Mouse (Mus musculus): ENCODE results near the gene Olfr643. TPM values are rescaled to one million over a fixed set of nuclear protein-coding genes. Genes with fewer than 3 reads are reported as not detected.
"Not testable (repeated sequence)": the region's sequence is repeated elsewhere in the genome, so short reads cannot be mapped to it uniquely, and the experiment has no call there.

The Olfr643 gene
- total RNA-seq, 1 experiment from 2014 or later, result not detected

- no peak for DNase-seq
These were observed 118.3 kb downstream of the Olfr643 start for GRCm38 (mm10) chr7:104018953-104019352.

DNA sequence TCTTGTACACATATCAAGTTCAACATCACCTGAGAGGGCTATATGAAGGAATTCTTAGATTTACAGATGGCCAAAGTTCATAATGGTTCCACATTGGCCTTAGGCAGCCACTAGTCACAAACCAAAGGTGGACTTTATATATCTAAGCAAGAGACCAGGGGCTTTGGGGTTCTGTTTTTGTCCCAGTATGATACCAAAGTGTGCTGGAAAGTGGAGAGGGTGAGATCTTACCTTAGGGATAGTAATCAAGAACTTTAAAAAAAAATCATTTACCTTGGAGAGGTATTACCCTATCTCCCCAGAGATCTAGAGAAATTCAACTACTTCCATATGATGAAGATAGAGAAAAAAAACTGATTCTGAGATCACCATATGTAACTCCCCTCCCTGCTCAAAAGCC, 120.0 kb downstream of the Olfr643 start, which contains the start of gene Olfr639:
Olfr639 (minus strand) TSS at position 101 of the 400 bp plus-strand sequence.
- no peak for DNase-seq

- DNase-seq, result no peak
These were observed 138.1 kb downstream of the Olfr643 start for GRCm38 (mm10) chr7:103999124-103999523.

- no peak for DNase-seq
These were observed 138.8 kb downstream of the Olfr643 start, which contains the start of gene Olfr638 for GRCm38 (mm10) chr7:103998446-103998845. Gene Olfr638 (plus strand): TSS chr7:103998746.

DNA sequence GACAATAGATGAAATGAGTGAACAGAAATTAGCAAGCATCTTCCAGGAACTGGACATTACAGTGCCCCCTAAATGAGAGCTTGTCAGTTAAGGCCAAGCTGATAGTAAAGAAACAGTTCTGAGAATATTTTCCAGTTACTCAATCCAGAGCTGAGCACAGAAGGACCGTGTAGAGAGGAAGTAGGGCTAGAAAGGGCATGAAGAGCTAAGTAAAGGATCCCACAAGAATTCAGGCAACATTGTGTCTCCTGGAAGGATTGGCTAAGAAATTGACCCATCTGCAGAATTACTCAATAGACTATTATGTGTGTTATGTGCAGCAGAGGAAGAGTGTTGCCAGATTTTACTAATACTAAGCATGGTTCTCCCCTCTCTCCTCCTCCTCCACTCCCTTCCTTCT, 165.4 kb downstream of the Olfr643 start:
- no peak for DNase-seq

GRCm38 (mm10) chr7:103970852-103971251, 166.4 kb downstream of the Olfr643 start, which contains the start of gene Olfr635:
Gene Olfr635 (plus strand): TSS chr7:103971152.
- no peak for DNase-seq

- DNase-seq, result not testable (repeated sequence)
These were observed 170.3 kb downstream of the Olfr643 start for GRCm38 (mm10) chr7:103966873-103967272.

Other genes with a start within 250 kb of the Olfr643 start
- not detected in 2 replicates for gene Olfr64, start 242.9 kb downstream of the Olfr643 start, total RNA-seq (2021)
- gene Olfr65, start 233.9 kb downstream of the Olfr643 start, total RNA-seq (2021), result not detected in 2 replicates
- not detected in 2 replicates for gene Olfr631, start 208.6 kb downstream of the Olfr643 start, total RNA-seq (2021)
- not detected in 2 replicates for gene Olfr632, start 203.1 kb downstream of the Olfr643 start, total RNA-seq (2021)
- gene Olfr633, start 193.0 kb downstream of the Olfr643 start, total RNA-seq (2021), result not detected in 2 replicates
- gene Olfr635, start 166.3 kb downstream of the Olfr643 start, total RNA-seq (2021), result 0.06 TPM in 1 of 2 replicates, not detected in the other
- gene Olfr638, start 138.7 kb downstream of the Olfr643 start, total RNA-seq (2021), result not detected in 2 replicates
- gene Olfr639, start 120.1 kb downstream of the Olfr643 start, total RNA-seq (2021), result 0.06 TPM in 1 of 2 replicates, not detected in the other
- not detected in 2 replicates for gene Olfr640, start 111.8 kb downstream of the Olfr643 start, total RNA-seq (2021)
- not detected in 2 replicates for gene Olfr641, start 102.0 kb downstream of the Olfr643 start, total RNA-seq (2021)
- gene Olfr642, start 84.7 kb downstream of the Olfr643 start, total RNA-seq (2021), result not detected in 2 replicates
- not detected in 2 replicates for gene 4930516K23Rik, start 76.0 kb downstream of the Olfr643 start, total RNA-seq (2021)
- not detected in 2 replicates for gene Olfr644, start 65.5 kb downstream of the Olfr643 start, total RNA-seq (2021)
- gene Olfr645, start 51.9 kb downstream of the Olfr643 start, total RNA-seq (2021), result not detected in 2 replicates
- not detected in 2 replicates for gene Olfr646, start 32.5 kb downstream of the Olfr643 start, total RNA-seq (2021)
- gene Ubqln5, start 7.6 kb downstream of the Olfr643 start, total RNA-seq (2021), result not detected in 2 replicates
- gene Ubqln3, start 5.9 kb upstream of the Olfr643 start, total RNA-seq (2021), result not detected in 2 replicates
- gene Ubqlnl, start 13.2 kb upstream of the Olfr643 start, total RNA-seq (2021), result not detected in 2 replicates
- not detected in 2 replicates for gene Olfm5, start 27.4 kb upstream of the Olfr643 start, total RNA-seq (2021)
- gene Olfr648, start 46.0 kb upstream of the Olfr643 start, total RNA-seq (2021), result not detected in 2 replicates
- gene Olfr649, start 58.6 kb upstream of the Olfr643 start, total RNA-seq (2021), result not detected in 2 replicates
- 0.48 and 1.2 TPM in 2 replicates for gene Trim6, start 81.4 kb upstream of the Olfr643 start, total RNA-seq (2021)
- gene Trim34a, start 107.1 kb upstream of the Olfr643 start, total RNA-seq (2021), result 7.7 and 12.1 TPM in 2 replicates
- 5.7 and 7.3 TPM in 2 replicates for gene Trim5, start 150.7 kb upstream of the Olfr643 start, total RNA-seq (2021)
- 15.5 and 24.4 TPM in 2 replicates for gene Trim12a, start 178.1 kb upstream of the Olfr643 start, total RNA-seq (2021)
- gene Trim34b, start 192.1 kb upstream of the Olfr643 start, total RNA-seq (2021), result 0.79 and 1.00 TPM in 2 replicates
- 14.2 and 19.2 TPM in 2 replicates for gene Trim12c, start 216.0 kb upstream of the Olfr643 start, total RNA-seq (2021)
- 0.12 TPM in 1 of 2 replicates, not detected in the other for gene Trim30b, start 232.5 kb upstream of the Olfr643 start, total RNA-seq (2021)

Data from adrenal gland, postnatal 25 days (tissue).